Mouse (Mus musculus) kidney, embryonic 16.5 days (tissue): ENCODE data around the gene Zeb2. TPM values are rescaled to one million over a fixed set of nuclear protein-coding genes. Genes with fewer than 3 reads are reported as not detected.

Source experiments
- microRNA-seq: library from miRNA; unstranded; fragments of <30 nt; microRNA quantifications from one replicate; pipeline ENCODE4, GENCODE M21; 2016
- polyA plus RNA-seq: library from polyadenylated mRNA; unstranded; fragments of >200 nt; fragmentation: Nextera tagmentation; extraction: Ambion mirVana; gene quantifications from 2 replicates; pipeline ENCODE4 v1.2.1, GENCODE M21; 2015

Zeb2 gene
- polyA plus RNA-seq, 1 experiment from 2014 or later: 49.3 TPM

Small RNA genes lying within 50 kb of the gene (microRNA-seq; reads per million reads assigned to microRNA genes)
- not detected for gene Mir5129

Other genes with a start within 250 kb of the Zeb2 start
- gene Gtdc1, start 189.7 kb downstream of the Zeb2 start, polyA plus RNA-seq: 14.0 and 14.2 TPM in 2 replicates